Mouse (Mus musculus) stomach, postnatal 0 days (tissue): ENCODE measurements around the gene Chd3. TPM values are rescaled to one million over a fixed set of nuclear protein-coding genes. Genes with fewer than 3 reads are reported as not detected.

Source experiments
- ATAC-seq: fragments of 200-750 bp; cut with Nextera tagmentation; 2 replicates; pipeline ENCODE4 v1.8.0; 2017; ENCODE audit not compliant: low FRiP score, low TSS enrichment
- DNase-seq: peaks from one replicate; pipeline ENCODE4 v3.0.0-alpha.2; 2016; ENCODE audit warnings: low spot score
- H3K27ac ChIP-seq: fragments of 300-500 bp; sonication (generic); replicated peaks from 2 replicates; pipeline ENCODE4 v1.5.1; 2014; ENCODE audit warnings: mild to moderate bottlenecking, control low read depth
- H3K27me3 ChIP-seq: fragments of 300-500 bp; sonication (generic); 2 replicates; pipeline ENCODE4 v1.6.1; 2014; ENCODE audit warnings: low read length; ENCODE audit not compliant: control insufficient read depth, insufficient read depth
- H3K36me3 ChIP-seq: fragments of 300-500 bp; sonication (generic); 2 replicates; pipeline ENCODE4 v1.6.1; 2014; ENCODE audit warnings: low read length, mixed read lengths; ENCODE audit not compliant: control insufficient read depth, insufficient read depth
- H3K4me1 ChIP-seq: fragments of 300-500 bp; sonication (generic); replicated peaks from 2 replicates; pipeline ENCODE4 v1.6.1; 2014; ENCODE audit warnings: antibody characterized with exemption; ENCODE audit not compliant: control insufficient read depth, insufficient read depth
- H3K4me2 ChIP-seq: fragments of 300-500 bp; sonication (generic); replicated peaks from 2 replicates; pipeline ENCODE4 v1.6.1; 2014; ENCODE audit warnings: low read depth, mild to moderate bottlenecking, control low read depth, moderate library complexity
- H3K4me3 ChIP-seq: fragments of 300-500 bp; sonication (generic); 2 replicates; pipeline ENCODE4 v1.5.1; 2014; ENCODE audit warnings: low read depth, low read length, control low read depth
- H3K9ac ChIP-seq: fragments of 300-500 bp; sonication (generic); 2 replicates; pipeline ENCODE4 v1.6.1; 2014; ENCODE audit warnings: mild to moderate bottlenecking, low read length, control low read depth, mixed read lengths
- H3K9me3 ChIP-seq: fragments of 300-500 bp; sonication (generic); 2 replicates; pipeline ENCODE4 v1.6.1; 2016; ENCODE audit warnings: low read length; ENCODE audit not compliant: control insufficient read depth
- CTCF ChIP-seq: IDR thresholded peaks from 2 replicates; pipeline ENCODE4 v1.5.1; 2016; ENCODE audit warnings: antibody characterized with exemption, low read depth, mild to moderate bottlenecking, moderate library complexity
- EP300 ChIP-seq: optimal IDR thresholded peaks from 2 replicates; pipeline ENCODE3; 2016; ENCODE audit warnings: antibody characterized with exemption
- WGBS: fragments of 180-500 bp; shearing (Covaris S2); extraction: QIAGEN DNeasy Blood & Tissue Kit; methylation state at CpG from one replicate; pipeline ENCODE4 v1.1.7; 2014; 5-methylcytosine and 5-hydroxymethylcytosine counted together
- polyA plus RNA-seq: library from polyadenylated mRNA; unstranded; fragments of >200 nt; fragmentation: Nextera tagmentation; extraction: Ambion mirVana; gene quantifications from 2 replicates; pipeline ENCODE4 v1.2.1, GENCODE M21; 2015

The Chd3 gene
- 18.4 and 18.9 TPM in 2 replicates for polyA plus RNA-seq

DNA sequence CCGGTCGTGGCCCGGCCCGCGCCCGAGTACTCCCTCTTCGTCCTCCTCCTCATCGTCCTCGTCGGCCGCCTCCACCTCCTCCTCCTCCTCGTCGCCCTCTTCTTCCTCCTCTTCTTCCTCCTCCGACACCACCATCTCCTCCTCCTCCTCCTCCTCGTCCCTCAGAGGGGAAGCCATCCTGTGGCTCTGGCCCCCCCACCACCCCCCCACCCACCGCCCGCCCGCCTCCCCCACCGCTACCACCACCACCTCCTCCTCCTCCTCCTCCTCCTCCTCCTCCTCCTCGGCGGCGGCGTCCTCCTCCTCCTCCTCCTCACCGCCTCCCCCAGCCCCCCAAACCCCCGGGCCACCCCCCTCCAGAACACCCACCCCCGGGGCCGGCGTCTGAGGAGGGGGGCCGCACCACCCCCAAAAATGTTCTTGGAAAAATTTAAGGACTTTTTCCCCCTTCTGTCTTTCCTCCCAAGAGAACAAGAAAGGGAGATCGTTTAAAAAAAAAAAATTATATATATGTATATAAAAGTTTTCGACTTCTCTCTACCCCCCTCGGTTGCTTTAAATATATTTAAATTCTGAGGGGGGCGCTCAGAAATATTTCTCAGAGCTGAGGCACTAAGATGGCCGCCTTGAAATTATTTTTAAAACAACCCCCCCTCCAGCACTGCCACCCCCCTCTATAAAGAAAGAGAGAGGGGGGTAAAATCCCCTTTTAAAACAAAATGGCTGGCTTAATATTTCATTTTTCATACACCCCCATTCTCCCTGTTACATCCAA is at the start of gene Chd3:
Gene Chd3 (minus strand): TSS at position 192 of the 775 bp plus-strand sequence.
- Histone ChIP-seq H3K9me3 (no peaks in the 10 kb centered on the region), H3K4me1 (peaks cover 22% of the 10 kb centered on the region), H3K4me3 (peak within 1 kb of the TSS; percentile 98), H3K9ac (peak within 1 kb of the TSS; percentile 99), H3K36me3 (no peaks in the 10 kb centered on the region), H3K4me2 (peak within 1 kb of the TSS; percentile 96), H3K27me3 (no peaks in the 10 kb centered on the region), H3K27ac (peak within 1 kb of the TSS; percentile 100)
- whole genome bisulfite sequencing: under 1% methylated on average over 19 of the region's 34 CpGs
- DNase-seq (no peak), ATAC-seq (no peak)
- TF ChIP-seq CTCF: no peak
- no peak for TF ChIP-seq EP300

- H3K27ac ChIP-seq: peak overlapping the region; percentile 98
- H3K36me3 ChIP-seq: no peaks in the 10 kb centered on the region
- no peaks in the 10 kb centered on the region for H3K27me3 ChIP-seq
- ATAC-seq (peak; percentile 66), DNase-seq (peak; percentile 97)
- no peaks in the 10 kb centered on the region for H3K9me3 ChIP-seq
- peak overlapping the region; percentile 78 for H3K9ac ChIP-seq
- TF ChIP-seq CTCF: 0 out of 2 replicates have a peak, but pooled peaks have one; percentile 13
- TF ChIP-seq EP300: peak; percentile 71
- H3K4me3 ChIP-seq: peak overlapping the region; percentile 59
- whole genome bisulfite sequencing: under 1% methylated on average over 39 of the region's 39 CpGs
- peak overlapping the region; percentile 97 for H3K4me2 ChIP-seq
- peaks cover 13% of the 10 kb centered on the region for H3K4me1 ChIP-seq
Measured at GRCm38 (mm10) chr11:69417449-69418384, 48.5 kb upstream of the Chd3 start.

DNA sequence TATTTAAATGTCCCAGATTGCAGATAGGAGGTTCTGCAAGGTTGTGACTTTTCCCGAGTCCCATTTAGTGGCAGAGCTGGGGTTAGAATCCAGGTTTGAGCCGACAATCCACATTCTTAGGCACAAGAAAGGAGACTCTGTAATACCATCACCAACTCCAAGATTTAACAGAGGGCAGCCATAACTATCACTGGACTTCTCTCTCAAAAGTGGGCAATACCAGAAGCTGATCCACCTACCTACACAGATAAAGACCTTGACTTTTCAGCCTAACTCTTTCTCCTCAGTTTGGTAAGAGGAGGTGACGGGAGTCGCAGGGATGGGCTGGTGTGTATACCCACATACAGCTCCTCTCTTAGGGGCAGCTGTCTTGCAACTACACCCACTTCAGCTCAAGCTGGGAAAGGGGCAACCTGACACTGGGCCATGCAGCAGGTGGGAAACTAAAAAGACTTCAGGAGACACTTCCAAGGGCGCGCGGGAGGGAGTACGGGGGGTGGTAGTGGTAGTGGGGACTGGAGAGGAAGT is 47.8 kb upstream of the Chd3 start:
- Histone ChIP-seq H3K9ac (peak overlapping the region; percentile 43), H3K27me3 (no peaks in the 10 kb centered on the region), H3K36me3 (no peaks in the 10 kb centered on the region), H3K4me2 (peak overlapping the region; percentile 97), H3K4me1 (peaks cover 18% of the 10 kb centered on the region), H3K4me3 (peak overlapping the region; percentile 59), H3K9me3 (no peaks in the 10 kb centered on the region), H3K27ac (peak overlapping the region; percentile 98)
- ATAC-seq (no peak), DNase-seq (no peak)
- 8% methylated on average over 8 of the region's 8 CpGs for WGBS
- TF ChIP-seq EP300 (no peak), CTCF (no peak)

- DNase-seq: no peak
- Histone ChIP-seq H3K4me1 (peaks cover 20% of the 10 kb centered on the region), H3K4me2 (peak overlapping the region; percentile 97), H3K4me3 (peak overlapping the region; percentile 59), H3K9ac (no peak overlapping the region), H3K36me3 (peaks cover 2% of the 10 kb centered on the region; the same call in 1 of the 2 replicates), H3K9me3 (no peaks in the 10 kb centered on the region), H3K27ac (peak overlapping the region; percentile 98), H3K27me3 (no peaks in the 10 kb centered on the region)
- TF ChIP-seq CTCF (no peak), EP300 (no peak)
- WGBS: 5% methylated on average over 4 of the region's 4 CpGs
- ATAC-seq: no peak
Measured at GRCm38 (mm10) chr11:69416509-69416908, 47.3 kb upstream of the Chd3 start.

DNA sequence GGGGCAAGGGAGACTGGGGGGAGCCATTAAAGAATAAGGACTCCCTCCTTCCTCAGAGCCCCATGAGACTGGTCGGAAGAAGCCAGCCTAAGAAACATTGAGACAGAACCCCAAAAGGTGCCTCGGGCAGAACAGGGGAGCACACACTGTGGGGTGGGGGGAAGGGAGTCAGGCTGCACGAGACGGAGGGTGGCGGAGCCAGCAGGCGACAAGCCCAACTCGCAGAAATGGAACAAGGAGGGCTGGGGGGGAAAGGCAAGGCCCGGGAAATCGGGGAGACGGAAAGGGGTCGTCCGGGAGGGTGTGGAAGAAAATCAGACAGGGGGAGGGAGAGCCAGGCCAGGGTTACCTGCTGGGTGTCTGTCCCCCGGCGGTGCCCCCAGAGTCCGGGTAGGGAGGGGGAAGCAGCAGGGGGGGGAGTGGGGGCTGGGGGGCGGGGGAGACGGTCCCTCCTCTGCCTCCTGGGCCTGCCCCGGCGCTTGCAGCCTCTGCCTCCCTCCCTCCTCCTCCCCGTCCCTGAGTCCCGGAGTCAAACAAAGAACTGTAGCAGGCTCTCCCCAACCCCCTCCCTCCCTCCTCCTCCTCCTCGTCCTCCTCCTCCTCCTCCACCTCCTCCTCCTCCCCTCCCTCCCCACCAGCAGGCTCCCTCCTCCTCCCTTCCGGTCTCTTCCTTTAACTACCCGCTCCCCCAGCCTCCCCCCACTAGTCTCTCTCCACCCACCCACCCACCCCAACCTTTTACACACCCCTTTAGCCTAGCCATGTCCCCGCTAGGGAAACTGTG is 46.7 kb upstream of the Chd3 start:
- peaks cover 2% of the 10 kb centered on the region; the same call in 1 of the 2 replicates for H3K36me3 ChIP-seq
- H3K4me2 ChIP-seq: peak overlapping the region; percentile 97
- peak overlapping the region; percentile 79 for H3K9ac ChIP-seq
- under 1% methylated on average over 16 of the region's 25 CpGs for WGBS
- peaks cover 20% of the 10 kb centered on the region for H3K4me1 ChIP-seq
- no peaks in the 10 kb centered on the region for H3K9me3 ChIP-seq
- ATAC-seq: no peak
- peak overlapping the region; percentile 59 for H3K4me3 ChIP-seq
- DNase-seq: peak; percentile 80
- H3K27me3 ChIP-seq: no peaks in the 10 kb centered on the region
- no peak for TF ChIP-seq CTCF
- no peak for TF ChIP-seq EP300
- peak overlapping the region; percentile 98 for H3K27ac ChIP-seq
